Mouse (Mus musculus) adrenal gland, adult 2 months (tissue): Measurements from ENCODE around the gene Spast. TPM values are rescaled to one million over a fixed set of nuclear protein-coding genes. Genes with fewer than 3 reads are reported as not detected.
"Not testable (repeated sequence)": the region's sequence is repeated elsewhere in the genome, so short reads cannot be mapped to it uniquely, and the experiment has no call there.

Experiments used
- DNase-seq: peaks from one replicate; pipeline ENCODE4 v3.0.0; 2021
- polyA plus RNA-seq: library from polyadenylated mRNA; depleted of rRNA; stranded (reverse); fragments of >200 nt; gene quantifications from 2 replicates; pipeline ENCODE4 v1.2.3, GENCODE M21; 2012
- total RNA-seq, 2 experiments: library from RNA; stranded (reverse); gene quantifications; 2 replicates each; pipeline ENCODE4 v1.2.3; 2021

The Spast gene
- total and polyA plus RNA-seq, 3 experiments, result 11.0 to 33.4 (median 26.1) TPM

- DNase-seq, result not testable (repeated sequence)
Measured at GRCm38 (mm10) chr17:74327195-74327594, 11.6 kb upstream of the Spast start.

GRCm38 (mm10) chr17:74328146-74328545 lies 10.6 kb upstream of the Spast start:
- peak; percentile 54 for DNase-seq

GRCm38 (mm10) chr17:74331049-74331676 lies 7.6 kb upstream of the Spast start:
- DNase-seq, result peak; percentile 57

- DNase-seq, result peak; percentile 98
Measured at GRCm38 (mm10) chr17:74338225-74338931, 409 bp upstream of the Spast start.

- DNase-seq, result no peak
Measured at GRCm38 (mm10) chr17:74341151-74341550, 2.4 kb downstream of the Spast start.

- DNase-seq, result no peak
Measured at GRCm38 (mm10) chr17:74363592-74363991, 24.8 kb downstream of the Spast start.

- DNase-seq, result no peak
Measured at GRCm38 (mm10) chr17:74376916-74377315, 38.1 kb downstream of the Spast start.

- no peak for DNase-seq
Measured at GRCm38 (mm10) chr17:74386657-74387056, 47.9 kb downstream of the Spast start.

GRCm38 (mm10) chr17:74389847-74390246 lies 51.1 kb downstream of the Spast start:
- no peak for DNase-seq

- DNase-seq, result no peak
Measured at GRCm38 (mm10) chr17:74394381-74394780, 55.6 kb downstream of the Spast start.

- no peak for DNase-seq
Measured at GRCm38 (mm10) chr17:74394855-74395254, 56.1 kb downstream of the Spast start.

GRCm38 (mm10) chr17:74395383-74396065 lies 56.7 kb downstream of the Spast start, which contains the start of gene Slc30a6:
Gene Slc30a6, plus strand, starts transcription at chr17:74395608.
- peak; percentile 97 for DNase-seq

- DNase-seq, result no peak
Measured at GRCm38 (mm10) chr17:74396766-74397165, 58.0 kb downstream of the Spast start.

- DNase-seq, result no peak
Measured at GRCm38 (mm10) chr17:74397173-74397572, 58.4 kb downstream of the Spast start.

- peak; percentile 68 for DNase-seq
Measured at GRCm38 (mm10) chr17:74402486-74403222, 63.9 kb downstream of the Spast start.

- no peak for DNase-seq
Measured at GRCm38 (mm10) chr17:74406487-74406886, 67.7 kb downstream of the Spast start.

- DNase-seq, result no peak
Measured at GRCm38 (mm10) chr17:74409722-74410121, 70.9 kb downstream of the Spast start.

GRCm38 (mm10) chr17:74413324-74413723 lies 74.5 kb downstream of the Spast start:
- DNase-seq, result no peak

- DNase-seq, result no peak
Measured at GRCm38 (mm10) chr17:74414671-74415070, 75.9 kb downstream of the Spast start.

GRCm38 (mm10) chr17:74416841-74417360 lies 78.1 kb downstream of the Spast start:
- no peak for DNase-seq

GRCm38 (mm10) chr17:74418171-74418570 lies 79.4 kb downstream of the Spast start:
- DNase-seq, result peak; percentile 33

- no peak for DNase-seq
Measured at GRCm38 (mm10) chr17:74420656-74421055, 81.9 kb downstream of the Spast start.
